Comparison of ENCODE assay signal across 21 mouse cellular contexts in genomic region chr2:101693043-101693442, GRCm38 (mm10). TPM values are rescaled to one million over a fixed set of nuclear protein-coding genes. Genes with fewer than 3 reads are reported as not detected.
DNase-seq lines count a peak whose midpoint lies in the region; ATAC-seq and TF ChIP-seq lines count a peak whose summit lies in the region.
"Had no signal": no experiment of that assay in that cellular context is flagged by ENCODE, and none has a peak within 500 bp of the region (broad histone marks: within the 10 kb centered on the region; RNA-seq: fewer than 3 reads in every experiment).

No protein-coding gene starts in this region.

- no peak overlapping the region for H3K4me3 ChIP-seq in forebrain, embryonic 14.5 days (ENCODE audit: low read depth, low read length)
- no peak overlapping the region for H3K4me3 ChIP-seq in forebrain, embryonic 10.5 days
- H3K4me3 ChIP-seq in layer of hippocampus, adult 2 months, result no peak overlapping the region
- no peak overlapping the region for H3K4me3 ChIP-seq in cerebellum, adult 2 months (replicated peaks; ENCODE audit: insufficient read depth, low read depth, low read length)
- H3K4me3 ChIP-seq: embryonic facial prominence, embryonic 13.5 days; embryonic facial prominence, embryonic 15.5 days; erythroblast, embryonic 14.5 days; forebrain, embryonic 15.5 days had no signal

- no peaks in the 10 kb centered on the region for H3K4me1 ChIP-seq in forebrain, embryonic 14.5 days (ENCODE audit: control insufficient read depth, insufficient read depth, low read length)
- no peaks in the 10 kb centered on the region for H3K4me1 ChIP-seq in forebrain, embryonic 10.5 days
- H3K4me1 ChIP-seq in cerebellum, adult 2 months (ENCODE audit: control insufficient read depth, insufficient read depth, low read length), result no peaks in the 10 kb centered on the region
- H3K4me1 ChIP-seq: embryonic facial prominence, embryonic 13.5 days; embryonic facial prominence, embryonic 15.5 days; forebrain, embryonic 15.5 days had no signal

- peak; percentile 44; the same call in 1 of the 2 replicates for ATAC-seq in forebrain, embryonic 14.5 days

- TF ChIP-seq CTCF in layer of hippocampus, adult 2 months (conservative IDR thresholded peaks at IDR 0.05), result no peak
- no peak for TF ChIP-seq CTCF in cerebellum, adult 2 months (IDR thresholded peaks at IDR 0.05; ENCODE audit: borderline replicate concordance, insufficient read depth, low read depth, low read length)

- WGBS in forebrain, embryonic 14.5 days, result 58% methylated on average over 4 of the region's 4 CpGs
- WGBS in forebrain, embryonic 10.5 days, result 85% methylated on average over 4 of the region's 4 CpGs
- WGBS in cerebellum, adult 2 months, result 47% methylated on average over 4 of the region's 4 CpGs

- H3K36me3 ChIP-seq in forebrain, embryonic 14.5 days (ENCODE audit: control insufficient read depth, insufficient read depth, low read length), result peaks cover 76% of the 10 kb centered on the region
- peaks cover 86% of the 10 kb centered on the region for H3K36me3 ChIP-seq in forebrain, embryonic 10.5 days (replicated peaks)

- H3K27me3 ChIP-seq in forebrain, embryonic 14.5 days (replicated peaks; ENCODE audit: control insufficient read depth, insufficient read depth, low read length), result no peaks in the 10 kb centered on the region
- H3K27me3 ChIP-seq in forebrain, embryonic 10.5 days (ENCODE audit: poor library complexity, severe bottlenecking), result no peaks in the 10 kb centered on the region
- H3K27me3 ChIP-seq in cerebellum, adult 2 months (ENCODE audit: control insufficient read depth, insufficient read depth, low read length), result no peaks in the 10 kb centered on the region
- H3K27me3 ChIP-seq: embryonic facial prominence, embryonic 13.5 days; embryonic facial prominence, embryonic 15.5 days; forebrain, embryonic 15.5 days had no signal

- no peak overlapping the region for H3K27ac ChIP-seq in forebrain, embryonic 14.5 days (ENCODE audit: low read depth, low read length)
- no peak overlapping the region for H3K27ac ChIP-seq in forebrain, embryonic 10.5 days
- H3K27ac ChIP-seq in layer of hippocampus, adult 2 months, result peak overlapping the region; percentile 28; the same call in 1 of the 2 replicates
- no peak overlapping the region for H3K27ac ChIP-seq in cerebellum, adult 2 months (ENCODE audit: insufficient read depth, low read length)
- H3K27ac ChIP-seq: embryonic facial prominence, embryonic 13.5 days; embryonic facial prominence, embryonic 15.5 days; forebrain, embryonic 15.5 days had no signal

- H3K4me2 ChIP-seq in forebrain, embryonic 14.5 days (ENCODE audit: low read length), result no peak overlapping the region
- H3K4me2 ChIP-seq: embryonic facial prominence, embryonic 13.5 days; embryonic facial prominence, embryonic 15.5 days; forebrain, embryonic 15.5 days had no signal

- TF ChIP-seq POLR2A in cerebellum, adult 2 months (IDR thresholded peaks at IDR 0.05; ENCODE audit: borderline replicate concordance, insufficient read depth, low read length), result no peak

- H3K9me3 ChIP-seq in forebrain, embryonic 14.5 days (replicated peaks; ENCODE audit: control insufficient read depth, low read length), result no peaks in the 10 kb centered on the region
- H3K9me3 ChIP-seq in forebrain, embryonic 10.5 days, result no peaks in the 10 kb centered on the region
- H3K9me3 ChIP-seq: embryonic facial prominence, embryonic 13.5 days; embryonic facial prominence, embryonic 15.5 days; forebrain, embryonic 15.5 days had no signal

- DNase-seq in forebrain, embryonic 14.5 days (ENCODE audit: low spot score), result no peak
- no peak for DNase-seq in forebrain, embryonic 10.5 days (ENCODE audit: extremely low spot score, low spot score)
- peak; percentile 59 for DNase-seq in heart, adult 11 months
- DNase-seq in heart, adult 18-20 months, result no peak
- DNase-seq in layer of hippocampus, adult 2 months (ENCODE audit: low spot score in 2 of 2), result no peak
- DNase-seq in layer of hippocampus, postnatal 36 days, result no peak
- no peak for DNase-seq in cerebellum, adult 2 months
- DNase-seq: adrenal gland, adult 8-10 months; adrenal gland, postnatal 14 days; adrenal gland, postnatal 36 days; cerebellum, adult 11-12 months; cerebellum, adult 8-10 months; cerebellum, adult 9-11 months; cerebellum, postnatal 36 days had no signal

- H3K9ac ChIP-seq in forebrain, embryonic 14.5 days (ENCODE audit: low read length), result no peak overlapping the region
- H3K9ac ChIP-seq: embryonic facial prominence, embryonic 13.5 days; embryonic facial prominence, embryonic 15.5 days; forebrain, embryonic 15.5 days had no signal

RNA-seq across cellular contexts. Expression of gene Traf6, which starts 14.8 kb away (rescaled TPM):
- 12.8 and 13.1 TPM in 2 replicates for polyA plus RNA-seq in forebrain, embryonic 14.5 days (2014; fragmentation: Nextera tagmentation; extraction: Ambion mirVana)
- polyA plus RNA-seq in forebrain, embryonic 10.5 days (2016; fragmentation: Nextera tagmentation; extraction: Ambion mirVana), result 17.9 and 18.5 TPM in 2 replicates
- 1 to 10 TPM; 9.4 TPM for total RNA-seq in heart, adult 18-20 months (2021)
- 10 to 100 TPM; 14.1 to 16.8 TPM for total RNA-seq in layer of hippocampus, adult 2 months (2021)
- total RNA-seq in layer of hippocampus, postnatal 36 days (2021), result 10 to 100 TPM; 14.9 to 15.4 TPM
- 12.2 and 12.5 TPM in 2 replicates for polyA plus RNA-seq in cerebellum, adult 2 months (2012; rRNA removed)

RNA-seq across cellular contexts. Expression of gene B230118H07Rik, which starts 43.7 kb away (rescaled TPM):
- 50.2 and 58.8 TPM in 2 replicates for polyA plus RNA-seq in forebrain, embryonic 14.5 days (2014; fragmentation: Nextera tagmentation; extraction: Ambion mirVana)
- polyA plus RNA-seq in forebrain, embryonic 10.5 days (2016; fragmentation: Nextera tagmentation; extraction: Ambion mirVana), result 61.3 and 65.8 TPM in 2 replicates
- total RNA-seq in heart, adult 18-20 months (2021), result 100 to 1,000 TPM in 1 of 2 experiments, 10 to 100 TPM in 1; 99.7 to 110 TPM
- 10 to 100 TPM; 32.0 to 32.3 TPM for total RNA-seq in layer of hippocampus, adult 2 months (2021)
- 10 to 100 TPM; 32.8 to 35.2 TPM for total RNA-seq in layer of hippocampus, postnatal 36 days (2021)
- 53.2 and 56.3 TPM in 2 replicates for polyA plus RNA-seq in cerebellum, adult 2 months (2012; rRNA removed)

RNA-seq across cellular contexts. Expression of gene Rag1, which starts 43.7 kb away (rescaled TPM):
- 0.07 and 0.13 TPM in 2 replicates for polyA plus RNA-seq in forebrain, embryonic 14.5 days (2014; fragmentation: Nextera tagmentation; extraction: Ambion mirVana)
- not detected in 2 replicates for polyA plus RNA-seq in forebrain, embryonic 10.5 days (2016; fragmentation: Nextera tagmentation; extraction: Ambion mirVana)
- not detected for total RNA-seq in heart, adult 18-20 months (2021)
- under 1 TPM; 0.15 to 0.25 TPM for total RNA-seq in layer of hippocampus, adult 2 months (2021)
- under 1 TPM; 0.10 to 0.12 TPM for total RNA-seq in layer of hippocampus, postnatal 36 days (2021)
- polyA plus RNA-seq in cerebellum, adult 2 months (2012; rRNA removed), result 0.21 and 0.29 TPM in 2 replicates
- total RNA-seq: adrenal gland, adult 18-20 months; adrenal gland, postnatal 36 days; ES-E14 had no signal
- polyA plus RNA-seq: C2C12; erythroblast, embryonic 14.5 days had no signal
